Mouse (Mus musculus) midbrain, embryonic 10.5 days (tissue): ENCODE measurements at regions not wholly inside any gene's neighbourhood (a gene's known extent, or its start where the extent isn't known, plus 50 kb on each side); places are given as distances from the start of the nearest gene placed in this dataset.
"Not testable (repeated sequence)": the region's sequence is repeated elsewhere in the genome, so short reads cannot be mapped to it uniquely, and the experiment has no call there.

Experiments
- DNase-seq: peaks from one replicate; pipeline ENCODE4 v3.0.0-alpha.2; 2017; ENCODE audit warnings: low spot score
- H3K27ac ChIP-seq: fragments of 300-500 bp; sonication (generic); replicated peaks from 2 replicates; pipeline ENCODE4 v1.5.1; 2016; ENCODE audit warnings: mild to moderate bottlenecking
- H3K27me3 ChIP-seq: fragments of 300-500 bp; sonication (generic); 2 replicates; pipeline ENCODE4 v1.6.1; 2016; ENCODE audit warnings: low read depth, mild to moderate bottlenecking; ENCODE audit not compliant: poor library complexity, severe bottlenecking
- H3K36me3 ChIP-seq: fragments of 300-500 bp; sonication (generic); 2 replicates; pipeline ENCODE4 v1.6.1; 2016; ENCODE audit warnings: mild to moderate bottlenecking, moderate library complexity
- H3K4me1 ChIP-seq: fragments of 300-500 bp; sonication (generic); 2 replicates; pipeline ENCODE4 v1.6.1; 2016
- H3K4me3 ChIP-seq: fragments of 300-500 bp; sonication (generic); 2 replicates; pipeline ENCODE4 v1.5.1; 2016; ENCODE audit warnings: mild to moderate bottlenecking, moderate library complexity
- H3K9me3 ChIP-seq: fragments of 300-500 bp; sonication (generic); replicated peaks from 2 replicates; pipeline ENCODE4 v1.6.1; 2016; ENCODE audit warnings: mild to moderate bottlenecking
- WGBS: fragments of 180-500 bp; shearing (Covaris S2); methylation state at CpG from one replicate; pipeline ENCODE4 v1.1.7; 2016; 5-methylcytosine and 5-hydroxymethylcytosine counted together

DNA sequence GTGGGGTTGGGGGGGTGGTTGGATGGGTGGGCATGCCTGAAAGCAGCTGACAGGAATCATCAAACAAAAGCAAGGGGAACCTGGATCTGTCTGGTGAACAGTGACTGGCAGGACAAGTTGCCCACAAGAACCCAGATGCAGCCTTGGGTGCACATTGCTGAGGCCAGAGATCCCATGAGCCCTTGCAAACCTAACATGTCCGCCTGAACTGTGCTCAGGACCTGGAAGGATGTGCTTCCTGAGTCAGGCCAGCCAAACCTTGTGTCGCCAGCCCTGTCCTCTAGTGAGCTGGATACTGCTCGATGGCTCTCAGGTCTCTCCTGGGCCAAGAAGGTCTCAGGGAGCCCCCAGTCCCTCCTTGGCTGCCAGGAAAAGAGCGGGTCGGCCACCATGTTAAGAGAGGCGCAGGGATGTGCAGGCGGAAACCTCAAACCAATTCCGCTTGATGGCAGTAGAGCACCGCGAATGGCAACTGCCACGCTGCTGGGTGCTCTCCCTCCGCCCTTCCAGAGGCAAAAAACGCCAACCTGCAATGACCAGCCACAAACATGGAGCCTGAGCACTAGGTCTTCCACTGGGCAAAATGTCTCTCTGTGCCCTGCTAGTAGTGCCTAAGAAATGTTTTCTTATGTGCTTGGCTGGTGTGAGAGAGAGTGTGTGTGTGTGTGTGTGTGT lies 140.2 kb downstream of the Pls3 start:
- 62% methylated on average over 11 of the region's 13 CpGs for WGBS
- not testable (repeated sequence) for H3K4me1 ChIP-seq, H3K27me3 ChIP-seq, H3K27ac ChIP-seq, H3K36me3 ChIP-seq, H3K9me3 ChIP-seq, H3K4me3 ChIP-seq, DNase-seq

- not testable (repeated sequence) for DNase-seq
- WGBS = 68% methylated on average over 11 of the region's 11 CpGs
- peak overlapping the region; percentile 69; the same call in 1 of the 2 replicates for H3K27ac ChIP-seq
Observed at GRCm38 (mm10) chrX:75733651-75734050, 141.3 kb downstream of the Pls3 start.

DNA sequence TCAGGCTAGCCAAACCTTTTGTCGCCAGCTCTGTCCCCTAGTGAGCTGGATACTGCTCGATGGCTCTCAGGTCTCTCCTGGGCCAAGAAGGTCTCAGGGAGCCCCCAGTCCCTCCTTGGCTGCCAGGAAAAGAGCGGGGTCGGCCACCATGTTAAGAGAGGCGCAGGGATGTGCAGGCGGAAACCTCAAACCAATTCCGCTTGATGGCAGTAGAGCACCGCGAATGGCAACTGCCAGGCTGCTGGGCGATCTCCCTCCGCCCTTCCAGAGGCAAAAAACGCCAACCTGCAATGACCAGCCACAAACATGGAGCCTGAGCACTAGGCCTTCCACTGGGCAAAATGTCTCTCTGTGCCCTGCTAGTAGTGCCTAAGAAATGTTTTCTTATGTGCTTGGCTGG lies 145.2 kb downstream of the Pls3 start:
- H3K36me3 ChIP-seq = peaks cover 24% of the 10 kb centered on the region
- H3K4me1 ChIP-seq, H3K4me3 ChIP-seq, H3K9me3 ChIP-seq, H3K27ac ChIP-seq, DNase-seq, H3K27me3 ChIP-seq: not testable (repeated sequence)
- WGBS = 59% methylated on average over 12 of the region's 12 CpGs

More at GRCm38 (mm10) chrX:75733651-75734050, 141.3 kb downstream of the Pls3 start:
- H3K4me1 ChIP-seq, H3K9me3 ChIP-seq, H3K36me3 ChIP-seq, H3K4me3 ChIP-seq, H3K27me3 ChIP-seq: not testable (repeated sequence)

- Histone ChIP-seq H3K27me3 (no peaks in the 10 kb centered on the region), H3K36me3 (peaks cover 35% of the 10 kb centered on the region), H3K27ac (no peak overlapping the region), H3K4me3 (no peak overlapping the region), H3K9me3 (no peaks in the 10 kb centered on the region), H3K4me1 (no peaks in the 10 kb centered on the region)
- no peak for DNase-seq
- 61% methylated on average over 4 of the region's 4 CpGs for whole genome bisulfite sequencing
Observed at GRCm38 (mm10) chrX:75728507-75728906, 146.5 kb downstream of the Pls3 start.

GRCm38 (mm10) chrX:75723542-75723941 lies 145.5 kb upstream of the Rab39b start:
- 65% methylated on average over 39 of the region's 39 CpGs for WGBS
- not testable (repeated sequence) for H3K4me1 ChIP-seq

DNA sequence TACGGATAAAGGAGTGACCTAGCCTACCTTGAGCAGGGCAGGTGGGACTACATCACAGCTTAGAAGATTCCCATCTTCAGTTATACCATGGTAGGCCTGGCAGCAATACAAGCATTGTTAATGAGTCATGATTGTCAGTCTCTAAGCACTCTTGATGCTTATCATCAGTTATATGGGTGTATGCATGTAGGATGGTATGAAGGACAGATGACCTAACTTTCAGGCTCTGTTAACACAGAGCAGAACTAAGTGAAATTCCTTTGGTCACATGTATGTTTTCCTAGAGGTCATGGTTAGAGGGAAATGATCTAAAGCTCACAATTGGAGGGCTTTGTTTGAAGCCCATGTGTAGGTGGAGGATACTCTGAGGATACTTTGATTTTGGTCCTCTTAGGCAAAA lies 121.9 kb upstream of the Rab39b start:
- no peaks in the 10 kb centered on the region for H3K36me3 ChIP-seq
- no peak overlapping the region for H3K4me3 ChIP-seq
- no peaks in the 10 kb centered on the region for H3K4me1 ChIP-seq
- DNase-seq = no peak
- no peak overlapping the region for H3K27ac ChIP-seq
- no peaks in the 10 kb centered on the region for H3K27me3 ChIP-seq
- WGBS = 26% methylated on average over 1 of the region's 1 CpGs
- peaks cover 14% of the 10 kb centered on the region; the same call in 1 of the 2 replicates for H3K9me3 ChIP-seq

More at GRCm38 (mm10) chrX:75723542-75723941, 145.5 kb upstream of the Rab39b start:
- not testable (repeated sequence) for H3K27ac ChIP-seq, H3K4me3 ChIP-seq, H3K27me3 ChIP-seq, DNase-seq, H3K9me3 ChIP-seq
- H3K36me3 ChIP-seq = peaks cover 36% of the 10 kb centered on the region

GRCm38 (mm10) chrX:75675271-75675670 lies 97.2 kb upstream of the Rab39b start:
- not testable (repeated sequence) for H3K4me3 ChIP-seq, H3K4me1 ChIP-seq, H3K36me3 ChIP-seq, H3K27ac ChIP-seq, DNase-seq, H3K27me3 ChIP-seq
- H3K9me3 ChIP-seq = peaks cover 21% of the 10 kb centered on the region; the same call in 1 of the 2 replicates
- WGBS = 94% methylated on average over 8 of the region's 8 CpGs

- 10% methylated on average over 23 of the region's 23 CpGs for WGBS
- H3K4me1 ChIP-seq = no peaks in the 10 kb centered on the region
- H3K9me3 ChIP-seq = peaks cover 28% of the 10 kb centered on the region; the same call in 1 of the 2 replicates
- peak; percentile 88 for DNase-seq
- H3K4me3 ChIP-seq = peak overlapping the region; percentile 34
- peak overlapping the region; percentile 74; the same call in 1 of the 2 replicates for H3K27ac ChIP-seq
- H3K27me3 ChIP-seq = no peaks in the 10 kb centered on the region
- no peaks in the 10 kb centered on the region for H3K36me3 ChIP-seq
Observed at GRCm38 (mm10) chrX:75673920-75674665, 96.1 kb upstream of the Rab39b start.

- Histone ChIP-seq H3K27me3 (no peaks in the 10 kb centered on the region), H3K27ac (peak overlapping the region; percentile 74), H3K9me3 (peaks cover 28% of the 10 kb centered on the region; the same call in 1 of the 2 replicates), H3K4me3 (peak overlapping the region; percentile 36), H3K4me1 (no peaks in the 10 kb centered on the region), H3K36me3 (no peaks in the 10 kb centered on the region)
- WGBS = 49% methylated on average over 13 of the region's 13 CpGs
- no peak for DNase-seq
Observed at GRCm38 (mm10) chrX:75673586-75673919, 95.5 kb upstream of the Rab39b start.

- Histone ChIP-seq H3K36me3 (no peaks in the 10 kb centered on the region), H3K27ac (peak overlapping the region; percentile 74), H3K4me1 (no peaks in the 10 kb centered on the region), H3K9me3 (peaks cover 28% of the 10 kb centered on the region; the same call in 1 of the 2 replicates), H3K4me3 (peak overlapping the region; percentile 36), H3K27me3 (no peaks in the 10 kb centered on the region)
- 78% methylated on average over 13 of the region's 13 CpGs for WGBS
- no peak for DNase-seq
Observed at GRCm38 (mm10) chrX:75672976-75673375, 94.9 kb upstream of the Rab39b start.

- WGBS = 91% methylated on average over 4 of the region's 4 CpGs
- no peak for DNase-seq
- Histone ChIP-seq H3K27ac (no peak overlapping the region), H3K36me3 (no peaks in the 10 kb centered on the region), H3K4me1 (no peaks in the 10 kb centered on the region), H3K27me3 (no peaks in the 10 kb centered on the region), H3K4me3 (no peak overlapping the region), H3K9me3 (peaks cover 18% of the 10 kb centered on the region; the same call in 1 of the 2 replicates)
Observed at GRCm38 (mm10) chrX:75667636-75668035, 89.6 kb upstream of the Rab39b start.

DNA sequence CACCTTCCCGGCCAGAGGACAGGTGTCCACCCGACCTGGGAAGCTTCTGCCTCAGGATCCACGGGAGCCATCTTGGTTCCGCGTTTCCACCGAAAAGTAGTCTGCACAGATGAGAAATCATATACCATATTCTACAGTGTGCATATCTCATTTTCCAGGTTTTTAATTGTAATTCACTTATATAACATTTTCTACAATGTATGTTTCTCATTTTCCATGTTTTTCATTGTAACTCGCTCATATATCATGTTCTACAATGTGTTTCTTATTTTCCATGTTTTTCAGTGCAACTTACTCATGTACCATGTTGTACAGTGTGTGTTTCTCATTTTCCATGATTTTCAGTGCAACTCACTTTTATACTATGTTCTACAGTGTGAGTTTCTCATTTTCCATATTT lies 65.4 kb upstream of the Rab39b start:
- Histone ChIP-seq H3K9me3 (no peaks in the 10 kb centered on the region), H3K4me1 (no peaks in the 10 kb centered on the region), H3K27me3 (no peaks in the 10 kb centered on the region), H3K36me3 (no peaks in the 10 kb centered on the region), H3K27ac (no peak overlapping the region), H3K4me3 (no peak overlapping the region)
- DNase-seq = no peak
- 91% methylated on average over 7 of the region's 7 CpGs for WGBS
